Mouse (Mus musculus) erythroblast, embryonic 14.5 days (primary cell): ENCODE results near the gene Patl2.

Experiments used
- GATA1 ChIP-seq: IDR thresholded peaks from 2 replicates; pipeline ENCODE4 v1.6.1; 2012; ENCODE audit warnings: low read length, inconsistent platforms, mixed read lengths
- TAL1 ChIP-seq: IDR thresholded peaks from 3 replicates; pipeline ENCODE4 v1.6.1; 2012; ENCODE audit warnings: low read length, inconsistent platforms, mixed read lengths

- TF ChIP-seq GATA1 (no peak), TAL1 (no peak)
These were observed 36.3 kb upstream of the Patl2 start for GRCm38 (mm10) chr2:122222272-122222671.
